Mouse (Mus musculus): ENCODE results near the gene Tnfsf18. TPM values are rescaled to one million over a fixed set of nuclear protein-coding genes. Genes with fewer than 3 reads are reported as not detected.

The Tnfsf18 gene
- polyA plus RNA-seq, 1 experiment from 2014 or later: not detected

GRCm38 (mm10) chr1:161506317-161506716 is 11.9 kb downstream of the Tnfsf18 start:
- no peaks in the 10 kb centered on the region for H3K36me3 ChIP-seq (replicated peaks)
- no peak overlapping the region for H3K4me3 ChIP-seq
- no peaks in the 10 kb centered on the region for H3K9me3 ChIP-seq
- WGBS: 90% methylated on average over 4 of the region's 4 CpGs
- no peaks in the 10 kb centered on the region for H3K4me1 ChIP-seq
- no peak overlapping the region for H3K27ac ChIP-seq
- no peaks in the 10 kb centered on the region for H3K27me3 ChIP-seq (ENCODE audit: poor library complexity, severe bottlenecking)
- no peak for DNase-seq (ENCODE audit: extremely low spot score, low spot score)

GRCm38 (mm10) chr1:161507623-161508047 is 13.2 kb downstream of the Tnfsf18 start:
- Histone ChIP-seq H3K4me3 (no peak overlapping the region), H3K36me3 (replicated peaks) (no peaks in the 10 kb centered on the region), H3K27me3 (ENCODE audit: poor library complexity, severe bottlenecking) (no peaks in the 10 kb centered on the region), H3K27ac (no peak overlapping the region), H3K9me3 (no peaks in the 10 kb centered on the region), H3K4me1 (no peaks in the 10 kb centered on the region)
- no peak for DNase-seq (ENCODE audit: extremely low spot score, low spot score)
- WGBS: 87% methylated on average over 3 of the region's 3 CpGs

DNA sequence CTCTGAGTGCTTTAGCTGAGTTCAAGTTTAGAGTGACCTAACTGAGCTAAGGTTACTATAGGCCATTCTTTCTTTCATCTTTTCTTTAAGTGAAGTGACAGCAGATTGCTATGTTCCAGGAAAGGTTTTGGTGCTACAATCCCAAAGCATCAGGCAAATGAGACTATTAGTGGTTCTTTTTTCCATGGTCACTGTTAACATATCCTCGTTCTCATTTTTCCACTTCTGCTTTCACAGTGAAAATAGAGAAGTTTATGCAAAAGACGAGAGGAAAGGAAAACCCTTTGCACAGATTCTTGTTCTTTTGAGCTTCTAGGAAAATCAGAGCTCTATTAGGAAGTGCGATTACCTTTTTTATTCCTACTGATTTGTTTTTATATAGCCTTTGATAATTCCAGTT is 22.9 kb downstream of the Tnfsf18 start:
- no peak overlapping the region for H3K27ac ChIP-seq
- no peak for DNase-seq (ENCODE audit: extremely low spot score, low spot score)
- 82% methylated on average over 3 of the region's 3 CpGs for WGBS
- no peaks in the 10 kb centered on the region for H3K4me1 ChIP-seq
- H3K36me3 ChIP-seq (replicated peaks): no peaks in the 10 kb centered on the region
- no peaks in the 10 kb centered on the region for H3K9me3 ChIP-seq
- H3K27me3 ChIP-seq (ENCODE audit: poor library complexity, severe bottlenecking): no peaks in the 10 kb centered on the region
- H3K4me3 ChIP-seq: no peak overlapping the region

DNA sequence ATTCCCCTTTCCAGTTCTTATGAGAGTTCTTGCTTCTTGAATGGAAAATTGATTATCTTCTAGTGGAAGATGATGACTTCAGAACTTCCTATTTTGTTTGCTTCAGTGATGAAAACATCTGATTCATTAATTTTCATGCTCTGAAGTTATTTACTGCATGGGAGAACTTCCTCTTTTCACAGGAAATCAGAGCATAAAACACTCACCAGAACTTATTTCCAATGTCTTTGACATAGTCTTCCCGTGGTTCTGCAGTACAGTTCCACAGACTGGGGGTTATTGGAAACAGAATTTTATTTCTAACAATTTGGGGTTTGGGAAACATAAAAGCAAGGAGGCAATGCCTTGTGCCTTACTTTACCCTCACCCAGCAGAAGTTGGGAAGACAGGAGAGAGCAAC is 25.8 kb downstream of the Tnfsf18 start:
- H3K4me1 ChIP-seq: no peaks in the 10 kb centered on the region
- H3K27me3 ChIP-seq (ENCODE audit: poor library complexity, severe bottlenecking): no peaks in the 10 kb centered on the region
- no peak overlapping the region for H3K27ac ChIP-seq
- H3K36me3 ChIP-seq (replicated peaks): no peaks in the 10 kb centered on the region
- H3K9me3 ChIP-seq: no peaks in the 10 kb centered on the region
- no peak overlapping the region for H3K4me3 ChIP-seq
- DNase-seq (ENCODE audit: extremely low spot score, low spot score): no peak
- WGBS: 83% methylated on average over 1 of the region's 1 CpGs

DNA sequence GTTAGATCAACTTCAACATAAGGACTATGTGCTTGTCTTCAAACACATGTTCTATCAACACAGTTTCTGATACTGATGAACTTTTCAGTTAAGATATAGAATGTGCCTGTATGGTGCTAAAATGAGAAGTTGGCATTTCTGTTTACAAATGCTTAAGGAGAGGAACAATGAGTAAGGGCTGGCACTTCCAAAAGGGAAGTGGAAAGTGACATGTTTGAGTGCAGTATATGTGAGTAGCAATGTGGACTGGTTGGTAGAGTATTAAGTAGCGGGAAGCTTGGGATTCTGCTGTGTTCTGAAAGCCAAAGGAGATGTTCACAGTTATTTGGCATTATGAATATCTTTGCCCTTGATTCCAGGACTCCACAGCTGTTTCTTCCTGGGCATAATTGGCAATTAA is 33.7 kb downstream of the Tnfsf18 start:
- H3K4me3 ChIP-seq: no peak overlapping the region
- no peak overlapping the region for H3K27ac ChIP-seq
- no peaks in the 10 kb centered on the region for H3K9me3 ChIP-seq
- no peaks in the 10 kb centered on the region for H3K36me3 ChIP-seq (replicated peaks)
- WGBS: 97% methylated on average over 1 of the region's 1 CpGs
- no peaks in the 10 kb centered on the region for H3K27me3 ChIP-seq (ENCODE audit: poor library complexity, severe bottlenecking)
- H3K4me1 ChIP-seq: no peaks in the 10 kb centered on the region
- DNase-seq (ENCODE audit: extremely low spot score, low spot score): no peak

GRCm38 (mm10) chr1:161550596-161551095 is 56.2 kb downstream of the Tnfsf18 start:
- no peak for DNase-seq (ENCODE audit: extremely low spot score, low spot score)
- Histone ChIP-seq H3K27me3 (ENCODE audit: poor library complexity, severe bottlenecking) (no peaks in the 10 kb centered on the region), H3K9me3 (no peaks in the 10 kb centered on the region), H3K4me3 (no peak overlapping the region), H3K27ac (no peak overlapping the region), H3K4me1 (no peaks in the 10 kb centered on the region), H3K36me3 (replicated peaks) (no peaks in the 10 kb centered on the region)
- 92% methylated on average over 5 of the region's 5 CpGs for WGBS

GRCm38 (mm10) chr1:161552098-161552497 is 57.6 kb downstream of the Tnfsf18 start:
- no peak overlapping the region for H3K4me3 ChIP-seq
- H3K27ac ChIP-seq: no peak overlapping the region
- 83% methylated on average over 2 of the region's 2 CpGs for WGBS
- no peaks in the 10 kb centered on the region for H3K27me3 ChIP-seq (ENCODE audit: poor library complexity, severe bottlenecking)
- no peaks in the 10 kb centered on the region for H3K4me1 ChIP-seq
- H3K9me3 ChIP-seq: no peaks in the 10 kb centered on the region
- no peaks in the 10 kb centered on the region for H3K36me3 ChIP-seq (replicated peaks)
- no peak for DNase-seq (ENCODE audit: extremely low spot score, low spot score)

Other genes with a start within 250 kb of the Tnfsf18 start
- 663 and 680 TPM in 2 replicates for gene Prdx6, start 243.4 kb upstream of the Tnfsf18 start, polyA plus RNA-seq (2016; fragmentation: Nextera tagmentation; extraction: Ambion mirVana)
- not detected in 2 replicates for gene Tnfsf4, start 99.2 kb upstream of the Tnfsf18 start, polyA plus RNA-seq (2016; fragmentation: Nextera tagmentation; extraction: Ambion mirVana)

Measured in forebrain, embryonic 10.5 days (tissue).